8 mouse cellular contexts compared by ENCODE assay signal in genomic region chr9:25152457-25152856, GRCm38 (mm10). TPM values are rescaled to one million over a fixed set of nuclear protein-coding genes. Genes with fewer than 3 reads are reported as not detected.
DNase-seq lines count a peak whose midpoint lies in the region; ATAC-seq and TF ChIP-seq lines count a peak whose summit lies in the region.

No protein-coding gene starts in this region.

- H3K27me3 ChIP-seq in limb, embryonic 10.5 days (ENCODE audit: low read depth, poor library complexity, severe bottlenecking): no peaks in the 10 kb centered on the region
- no peaks in the 10 kb centered on the region for H3K27me3 ChIP-seq in neural tube, embryonic 13.5 days

- intact Hi-C loops in left cerebral cortex, adult 2 months (cut with DNase I): loop anchor here (5.0 kb wide), 3 partner anchors 160 to 440 kb away; partner anchors contain the start of gene Eepd1
- intact Hi-C loops in left cerebral cortex, postnatal 10 days (cut with DNase I): loop anchor here (5.0 kb wide), 1 partner anchor 150 kb away; no protein-coding TSS in a partner anchor

- no peaks in the 10 kb centered on the region for H3K9me3 ChIP-seq in limb, embryonic 10.5 days (replicated peaks)
- no peaks in the 10 kb centered on the region for H3K9me3 ChIP-seq in neural tube, embryonic 13.5 days

- TF ChIP-seq POLR2A in embryonic fibroblast, embryonic 13.5 days (IDR thresholded peaks at IDR 0.05; ENCODE audit: low read depth, low read length): no peak

- no peak for ATAC-seq in neural tube, embryonic 13.5 days (ENCODE audit: low read depth)
- ATAC-seq in megakaryocyte progenitor cell, adult 5-6 weeks (replicated peaks; ENCODE audit: poor library complexity): no peak
- no peak for ATAC-seq in activated CD4-positive, CD25-positive, alpha-beta regulatory T cell, adult 4 months

- DNase-seq in left cerebral cortex, adult 2 months (ENCODE audit: extremely low spot score in 1 of 2, low spot score in 2 of 2): no peak
- DNase-seq in left cerebral cortex, postnatal 10 days (ENCODE audit: extremely low spot score in 1 of 2, low spot score in 2 of 2): no peak
- no peak for DNase-seq in limb, embryonic 10.5 days (ENCODE audit: low spot score)
- no peak for DNase-seq in urinary bladder, postnatal 25 days (ENCODE audit: low spot score)

- H3K9ac ChIP-seq in neural tube, embryonic 13.5 days: peak overlapping the region; percentile 96

- peak overlapping the region; percentile 84 for H3K4me3 ChIP-seq in left cerebral cortex, adult 2 months
- peak overlapping the region; percentile 34 for H3K4me3 ChIP-seq in embryonic fibroblast, embryonic 13.5 days (ENCODE audit: insufficient read depth, low read length)
- H3K4me3 ChIP-seq in limb, embryonic 10.5 days: peak overlapping the region; percentile 94
- H3K4me3 ChIP-seq in neural tube, embryonic 13.5 days: peak overlapping the region; percentile 85

- no peaks in the 10 kb centered on the region; the same call in 1 of the 2 replicates for H3K4me1 ChIP-seq in embryonic fibroblast, embryonic 13.5 days (ENCODE audit: control insufficient read depth, insufficient read depth, low read length)
- H3K4me1 ChIP-seq in limb, embryonic 10.5 days: peaks cover 24% of the 10 kb centered on the region
- peaks cover 32% of the 10 kb centered on the region for H3K4me1 ChIP-seq in neural tube, embryonic 13.5 days (replicated peaks)

- H3K36me3 ChIP-seq in limb, embryonic 10.5 days: 0 out of 2 replicates have a peak, but pooled peaks cover under 1% of the 10 kb centered on the region
- no peaks in the 10 kb centered on the region for H3K36me3 ChIP-seq in neural tube, embryonic 13.5 days

- peak overlapping the region; percentile 97 for H3K27ac ChIP-seq in left cerebral cortex, adult 2 months
- H3K27ac ChIP-seq in embryonic fibroblast, embryonic 13.5 days (ENCODE audit: insufficient read depth, low read length): peak overlapping the region; percentile 97
- H3K27ac ChIP-seq in limb, embryonic 10.5 days: peak overlapping the region; percentile 98
- H3K27ac ChIP-seq in neural tube, embryonic 13.5 days (replicated peaks): peak overlapping the region; percentile 97

- H3K4me2 ChIP-seq in neural tube, embryonic 13.5 days: peak overlapping the region; percentile 71

- TF ChIP-seq CTCF in left cerebral cortex, adult 2 months (IDR thresholded peaks at IDR 0.05): no peak
- no peak for TF ChIP-seq CTCF in embryonic fibroblast, embryonic 13.5 days (IDR thresholded peaks at IDR 0.05; ENCODE audit: borderline replicate concordance, insufficient read depth, low read length)

- 14% methylated on average over 1 of the region's 1 CpGs for WGBS in limb, embryonic 10.5 days
- 3% methylated on average over 1 of the region's 1 CpGs for WGBS in neural tube, embryonic 13.5 days

RNA-seq across cellular contexts. Expression of gene Herpud2, which starts 0.8 kb away (rescaled TPM):
- total RNA-seq in left cerebral cortex, adult 2 months (2021): 10 to 100 TPM; 49.6 to 51.0 TPM
- total RNA-seq in left cerebral cortex, postnatal 10 days (2021): 10 to 100 TPM; 48.7 to 49.7 TPM
- 52.9 and 62.1 TPM in 2 replicates for polyA plus RNA-seq in embryonic fibroblast, embryonic 13.5 days (2011; ENCODE audit: insufficient read length, low read depth, missing spikeins)
- polyA plus RNA-seq in limb, embryonic 10.5 days (2016; fragmentation: Nextera tagmentation; extraction: Ambion mirVana): 21.0 and 26.0 TPM in 2 replicates
- polyA plus RNA-seq in neural tube, embryonic 13.5 days (2015; fragmentation: Nextera tagmentation; extraction: Ambion mirVana): 36.0 TPM in 2 replicates
- 36.6 and 36.8 TPM in 2 replicates for total RNA-seq in megakaryocyte progenitor cell, adult 5-6 weeks (2015)
- 12.0 and 18.2 TPM in 2 replicates for total RNA-seq in megakaryocyte progenitor cell, adult 5-6 weeks (2017)
- 10 to 100 TPM; 10.6 to 16.8 TPM for polyA plus RNA-seq in activated CD4-positive, CD25-positive, alpha-beta regulatory T cell, adult 4 months (2017; shearing (Covaris generic))

Comparison
In these comparisons a context has a peak if more than half of its experiments do, and no peak if none do; other contexts are left out.
1. H3K4me3 ChIP-seq: peak in every context shown above with its lines; median percentile 94 in limb, embryonic 10.5 days; 85 in neural tube, embryonic 13.5 days; 84 in left cerebral cortex, adult 2 months; 34 in embryonic fibroblast, embryonic 13.5 days.